8 mouse cellular contexts compared by ENCODE assay signal in the genomic region with DNA sequence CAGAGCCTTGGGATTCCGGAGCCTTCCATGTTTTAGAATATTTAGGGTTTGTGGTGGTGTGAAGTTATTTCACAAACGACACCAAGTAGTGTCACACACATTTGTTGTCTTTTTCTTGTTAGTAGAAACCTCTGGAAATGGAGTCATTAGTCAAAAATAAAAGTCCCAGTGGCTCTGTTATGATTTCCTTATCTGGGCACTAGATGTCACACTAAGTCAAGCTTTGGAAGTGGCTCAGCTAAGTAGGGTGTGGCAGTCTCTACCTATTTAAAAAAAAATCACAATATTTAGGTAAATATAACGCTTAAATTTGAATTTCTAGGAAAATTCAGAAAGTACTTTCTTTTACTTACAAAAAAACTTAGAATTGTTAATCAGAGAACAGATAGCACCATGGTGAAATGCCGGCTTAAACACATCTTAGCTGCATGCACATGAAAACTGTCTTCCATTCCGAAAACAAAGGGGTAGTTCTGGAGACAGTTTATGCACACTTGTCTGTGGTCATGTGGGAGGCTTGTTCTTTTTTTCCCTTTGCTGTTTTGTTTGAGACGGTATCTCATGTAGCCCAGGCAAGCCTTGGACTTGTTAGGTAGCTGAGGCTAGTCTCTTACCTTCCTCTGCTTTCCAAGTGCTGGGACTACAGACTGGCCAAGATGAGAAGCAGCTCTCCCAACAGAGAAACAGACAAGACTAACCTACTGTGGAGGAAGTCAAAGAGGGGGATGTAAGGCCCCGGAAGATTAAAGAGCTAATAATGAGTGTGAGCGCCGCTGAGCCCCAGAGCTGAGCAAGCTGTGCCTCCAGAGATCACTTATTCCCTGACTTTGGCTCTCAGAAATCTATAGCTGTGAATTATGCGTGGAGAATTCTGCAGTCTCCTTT. TPM values are rescaled to one million over a fixed set of nuclear protein-coding genes. Genes with fewer than 3 reads are reported as not detected.
DNase-seq lines count a peak whose midpoint lies in the region; ATAC-seq lines count a peak whose summit lies in the region.

No protein-coding gene starts in this region.

- 54% methylated on average over 10 of the region's 10 CpGs for WGBS in kidney, embryonic 16.5 days

- peaks cover 12% of the 10 kb centered on the region; the same call in 1 of the 2 replicates for H3K36me3 ChIP-seq in kidney, embryonic 16.5 days (ENCODE audit: insufficient read depth, low read length)

- H3K27ac ChIP-seq in kidney, embryonic 16.5 days (ENCODE audit: low read length): peak overlapping the region; percentile 35

- H3K4me1 ChIP-seq in kidney, embryonic 16.5 days (ENCODE audit: insufficient read depth, low read length): peaks cover 17% of the 10 kb centered on the region

- ATAC-seq in frontal cortex, adult (ENCODE audit: low TSS enrichment): peak; percentile 69
- no peak for ATAC-seq in kidney, embryonic 16.5 days (ENCODE audit: low FRiP score, low TSS enrichment)
- peak; percentile 36; the same call in 1 of the 2 replicates for ATAC-seq in neutrophil, adult 5-6 weeks (ENCODE audit: extremely low read depth, insufficient number of reproducible peaks, low FRiP score, poor library complexity, severe bottlenecking)

- no peaks in the 10 kb centered on the region for H3K9me3 ChIP-seq in kidney, embryonic 16.5 days (ENCODE audit: low read length)

- H3K4me2 ChIP-seq in kidney, embryonic 16.5 days (replicated peaks; ENCODE audit: low read depth, low read length): no peak overlapping the region

- no peak for DNase-seq in frontal cortex, postnatal 14 days (ENCODE audit: low spot score in 2 of 2)
- peak; percentile 17 to 29 for DNase-seq in B cell, adult 2 months
- DNase-seq in embryo, embryonic 11 days: peak; percentile 51
- no peak for DNase-seq in spleen, postnatal 14 days (ENCODE audit: low spot score in 2 of 2)
- no peak for DNase-seq in layer of hippocampus, postnatal 10 days (ENCODE audit: low spot score in 2 of 2)

- H3K27me3 ChIP-seq in kidney, embryonic 16.5 days (ENCODE audit: insufficient read depth, low read length): no peaks in the 10 kb centered on the region

- no peak overlapping the region for H3K4me3 ChIP-seq in kidney, embryonic 16.5 days (ENCODE audit: low read length)

- H3K9ac ChIP-seq in kidney, embryonic 16.5 days (replicated peaks; ENCODE audit: low read length): no peak overlapping the region

RNA-seq across cellular contexts. Expression of a gene that starts 33.3 kb away (rescaled TPM):
- polyA plus RNA-seq in kidney, embryonic 16.5 days (2015; fragmentation: Nextera tagmentation; extraction: Ambion mirVana): 42.8 and 44.6 TPM in 2 replicates
- total RNA-seq in neutrophil, adult 5-6 weeks (2017): 32.7 and 33.2 TPM in 2 replicates
- total RNA-seq in layer of hippocampus, postnatal 10 days (2021): 1 to 10 TPM; 5.3 to 5.8 TPM

RNA-seq across cellular contexts. Expression of a gene that starts 43.3 kb away (rescaled TPM):
- polyA plus RNA-seq in kidney, embryonic 16.5 days (2015; fragmentation: Nextera tagmentation; extraction: Ambion mirVana): 0.62 and 0.77 TPM in 2 replicates
- 31.0 and 37.8 TPM in 2 replicates for total RNA-seq in neutrophil, adult 5-6 weeks (2017)
- 1 to 10 TPM; 1.3 to 1.4 TPM for total RNA-seq in layer of hippocampus, postnatal 10 days (2021)

Comparison
In these comparisons a context has a peak if more than half of its experiments do, and no peak if none do; other contexts are left out.
1. DNase-seq: peak in B cell, adult 2 months (2 of 2) and embryo, embryonic 11 days (single experiment); none in frontal cortex, postnatal 14 days (0 of 2), spleen, postnatal 14 days (0 of 2) and layer of hippocampus, postnatal 10 days (0 of 2).
2. RNA of a gene that starts 43.3 kb away (total RNA-seq): 31.0 to 37.8 TPM in neutrophil, adult 5-6 weeks; 1.3 to 1.4 TPM in layer of hippocampus, postnatal 10 days; every median in the first group is over 10 times any median in the second.